Mouse (Mus musculus) mammary gland, adult 2 months (tissue): ENCODE data around the gene Gm773. TPM values are rescaled to one million over a fixed set of nuclear protein-coding genes. Genes with fewer than 3 reads are reported as not detected.

Source experiments
- polyA plus RNA-seq: library from polyadenylated mRNA; depleted of rRNA; stranded (reverse); fragments of >200 nt; gene quantifications from 2 replicates; pipeline ENCODE4 v1.2.3, GENCODE M21; 2012; ENCODE audit warnings: low replicate concordance; rRNA removed

The Gm773 gene
- polyA plus RNA-seq = not detected in 2 replicates

GRCm38 (mm10) chrX:56212771-56213170 lies at the start of gene Gm773:
Gene Gm773 (minus strand): TSS chrX:56212881.

Other genes starting within 250 kb of the Gm773 start
- gene 3830403N18Rik, start 76.3 kb downstream of the Gm773 start, polyA plus RNA-seq = not detected in 2 replicates
- 0.36 and 1.4 TPM in 2 replicates for gene Zfp449, start 133.5 kb upstream of the Gm773 start, polyA plus RNA-seq
- gene Smim10l2a, start 161.7 kb upstream of the Gm773 start, polyA plus RNA-seq = 1.1 and 2.0 TPM in 2 replicates
- 2.1 TPM in 1 of 2 replicates, not detected in the other for gene Gm2174, start 235.1 kb upstream of the Gm773 start, polyA plus RNA-seq
- gene Ints6l, start 242.0 kb upstream of the Gm773 start, polyA plus RNA-seq = 7.2 and 27.5 TPM in 2 replicates